Mouse (Mus musculus): Measurements from ENCODE around the gene Comt. TPM values are rescaled to one million over a fixed set of nuclear protein-coding genes. Genes with fewer than 3 reads are reported as not detected.

Gene Comt
- total and polyA plus RNA-seq, 2 experiments from 2014 or later = 88.9 to 102 TPM

DNA sequence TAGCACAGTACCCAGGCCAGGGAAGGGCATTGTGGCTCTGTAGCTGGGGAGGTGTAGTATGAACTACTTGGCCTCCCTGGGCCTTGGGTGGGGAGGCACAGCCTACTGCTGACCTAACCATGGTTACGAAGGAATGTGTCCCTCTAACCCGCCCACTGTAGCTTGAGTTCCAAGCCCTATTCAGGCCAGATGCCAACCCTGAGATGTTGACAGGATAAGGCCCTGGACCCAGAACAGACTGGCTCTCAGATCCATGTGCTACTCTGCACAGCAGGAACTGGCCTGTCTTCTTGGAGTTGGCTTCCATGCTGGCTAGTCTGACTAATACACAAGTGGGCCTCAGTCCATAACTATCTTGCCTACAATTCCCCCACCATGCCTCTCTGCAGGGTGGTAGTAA lies 30.5 kb downstream of the Comt start:
- H3K9ac ChIP-seq (replicated peaks; ENCODE audit: low read length) = no peak overlapping the region
- no peak overlapping the region for H3K4me2 ChIP-seq (ENCODE audit: low read depth, low read length)
- H3K27ac ChIP-seq = peak overlapping the region; percentile 72
- no peaks in the 10 kb centered on the region for H3K27me3 ChIP-seq (ENCODE audit: insufficient read depth, low read length)
- WGBS = 34% methylated on average over 2 of the region's 2 CpGs
- peaks cover 25% of the 10 kb centered on the region for H3K36me3 ChIP-seq (ENCODE audit: insufficient read depth, low read length)
- H3K9me3 ChIP-seq (ENCODE audit: low read length) = no peaks in the 10 kb centered on the region
- TF ChIP-seq CTCF (IDR thresholded peaks at IDR 0.05; ENCODE audit: low read depth) = no peak
- no peak overlapping the region for H3K4me3 ChIP-seq (ENCODE audit: low read length)
- peaks cover 34% of the 10 kb centered on the region for H3K4me1 ChIP-seq (ENCODE audit: insufficient read depth, low read length)
- ATAC-seq (peak; percentile 33), DNase-seq (ENCODE audit: low spot score) (peak; percentile 80)

GRCm38 (mm10) chr16:18395620-18396036 lies 31.0 kb downstream of the Comt start:
- ATAC-seq (no peak), DNase-seq (ENCODE audit: low spot score) (peak; percentile 69)
- H3K9ac ChIP-seq (replicated peaks; ENCODE audit: low read length) = no peak overlapping the region
- peak overlapping the region; percentile 72 for H3K27ac ChIP-seq
- H3K4me1 ChIP-seq (ENCODE audit: insufficient read depth, low read length) = peaks cover 30% of the 10 kb centered on the region
- no peaks in the 10 kb centered on the region for H3K27me3 ChIP-seq (ENCODE audit: insufficient read depth, low read length)
- no peaks in the 10 kb centered on the region for H3K9me3 ChIP-seq (ENCODE audit: low read length)
- 14% methylated on average over 6 of the region's 7 CpGs for WGBS
- TF ChIP-seq CTCF (IDR thresholded peaks at IDR 0.05; ENCODE audit: low read depth) = no peak
- no peak overlapping the region for H3K4me3 ChIP-seq (ENCODE audit: low read length)
- no peak overlapping the region for H3K4me2 ChIP-seq (ENCODE audit: low read depth, low read length)
- peaks cover 25% of the 10 kb centered on the region for H3K36me3 ChIP-seq (ENCODE audit: insufficient read depth, low read length)

- WGBS = 17% methylated on average over 11 of the region's 11 CpGs
- DNase-seq (ENCODE audit: low spot score) = peak; percentile 30
- TF ChIP-seq CTCF (IDR thresholded peaks at IDR 0.05; ENCODE audit: low read depth) = no peak
These were observed 31.7 kb downstream of the Comt start for GRCm38 (mm10) chr16:18394777-18395619.

GRCm38 (mm10) chr16:18394056-18394455 lies 32.6 kb downstream of the Comt start:
- Histone ChIP-seq H3K9ac (replicated peaks; ENCODE audit: low read length) (no peak overlapping the region), H3K4me2 (ENCODE audit: low read depth, low read length) (peak overlapping the region; percentile 97), H3K9me3 (ENCODE audit: low read length) (no peaks in the 10 kb centered on the region), H3K27ac (no peak overlapping the region; the same call in 1 of the 2 replicates), H3K36me3 (ENCODE audit: insufficient read depth, low read length) (peaks cover 21% of the 10 kb centered on the region), H3K4me1 (ENCODE audit: insufficient read depth, low read length) (peaks cover 27% of the 10 kb centered on the region), H3K4me3 (ENCODE audit: low read length) (no peak overlapping the region), H3K27me3 (ENCODE audit: insufficient read depth, low read length) (no peaks in the 10 kb centered on the region)
- no peak for TF ChIP-seq CTCF (IDR thresholded peaks at IDR 0.05; ENCODE audit: low read depth)
- ATAC-seq = no peak
- WGBS = 58% methylated on average over 3 of the region's 3 CpGs
- no peak for DNase-seq (ENCODE audit: low spot score)

More at GRCm38 (mm10) chr16:18394777-18395619, 31.7 kb downstream of the Comt start:
- Histone ChIP-seq H3K36me3 (ENCODE audit: insufficient read depth, low read length) (peaks cover 25% of the 10 kb centered on the region), H3K4me2 (ENCODE audit: low read depth, low read length) (peak overlapping the region; percentile 27; the same call in 1 of the 2 replicates), H3K27ac (peak overlapping the region; percentile 64), H3K27me3 (ENCODE audit: insufficient read depth, low read length) (no peaks in the 10 kb centered on the region), H3K9me3 (ENCODE audit: low read length) (no peaks in the 10 kb centered on the region), H3K4me1 (ENCODE audit: insufficient read depth, low read length) (peaks cover 23% of the 10 kb centered on the region), H3K9ac (replicated peaks; ENCODE audit: low read length) (0 out of 2 replicates have a peak overlapping the region, but pooled peaks have one; percentile 3), H3K4me3 (ENCODE audit: low read length) (no peak overlapping the region)
- ATAC-seq = no peak

DNA sequence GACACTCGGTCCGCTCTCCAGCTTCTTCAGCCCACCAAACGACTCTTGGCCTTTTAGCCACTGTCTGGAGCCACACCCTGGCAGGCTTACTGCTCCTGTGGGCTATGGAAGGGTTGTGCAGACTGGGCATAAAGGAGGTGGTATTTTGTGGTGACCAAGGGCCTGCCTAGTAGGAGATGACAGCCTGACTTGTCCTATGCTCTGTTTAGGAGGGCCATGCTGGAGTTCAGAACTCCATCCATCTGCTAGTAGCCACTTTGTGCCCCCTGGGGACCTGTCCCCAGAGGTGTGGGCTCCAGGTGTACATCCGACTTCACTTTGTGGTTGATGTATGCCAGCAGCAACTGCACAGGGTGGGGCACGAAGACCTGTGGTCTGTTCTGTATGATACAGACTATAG lies 33.1 kb downstream of the Comt start:
- peak overlapping the region; percentile 51 for H3K4me3 ChIP-seq (ENCODE audit: low read length)
- no peaks in the 10 kb centered on the region for H3K9me3 ChIP-seq (ENCODE audit: low read length)
- WGBS = 41% methylated on average over 5 of the region's 5 CpGs
- DNase-seq (ENCODE audit: low spot score) (no peak), ATAC-seq (no peak)
- no peaks in the 10 kb centered on the region for H3K27me3 ChIP-seq (ENCODE audit: insufficient read depth, low read length)
- H3K4me1 ChIP-seq (ENCODE audit: insufficient read depth, low read length) = peaks cover 31% of the 10 kb centered on the region
- peak overlapping the region; percentile 22; the same call in 1 of the 2 replicates for H3K9ac ChIP-seq (replicated peaks; ENCODE audit: low read length)
- TF ChIP-seq CTCF (IDR thresholded peaks at IDR 0.05; ENCODE audit: low read depth) = no peak
- H3K36me3 ChIP-seq (ENCODE audit: insufficient read depth, low read length) = peaks cover 17% of the 10 kb centered on the region
- H3K27ac ChIP-seq = peak overlapping the region; percentile 72; the same call in 1 of the 2 replicates
- peak overlapping the region; percentile 97 for H3K4me2 ChIP-seq (ENCODE audit: low read depth, low read length)

DNA sequence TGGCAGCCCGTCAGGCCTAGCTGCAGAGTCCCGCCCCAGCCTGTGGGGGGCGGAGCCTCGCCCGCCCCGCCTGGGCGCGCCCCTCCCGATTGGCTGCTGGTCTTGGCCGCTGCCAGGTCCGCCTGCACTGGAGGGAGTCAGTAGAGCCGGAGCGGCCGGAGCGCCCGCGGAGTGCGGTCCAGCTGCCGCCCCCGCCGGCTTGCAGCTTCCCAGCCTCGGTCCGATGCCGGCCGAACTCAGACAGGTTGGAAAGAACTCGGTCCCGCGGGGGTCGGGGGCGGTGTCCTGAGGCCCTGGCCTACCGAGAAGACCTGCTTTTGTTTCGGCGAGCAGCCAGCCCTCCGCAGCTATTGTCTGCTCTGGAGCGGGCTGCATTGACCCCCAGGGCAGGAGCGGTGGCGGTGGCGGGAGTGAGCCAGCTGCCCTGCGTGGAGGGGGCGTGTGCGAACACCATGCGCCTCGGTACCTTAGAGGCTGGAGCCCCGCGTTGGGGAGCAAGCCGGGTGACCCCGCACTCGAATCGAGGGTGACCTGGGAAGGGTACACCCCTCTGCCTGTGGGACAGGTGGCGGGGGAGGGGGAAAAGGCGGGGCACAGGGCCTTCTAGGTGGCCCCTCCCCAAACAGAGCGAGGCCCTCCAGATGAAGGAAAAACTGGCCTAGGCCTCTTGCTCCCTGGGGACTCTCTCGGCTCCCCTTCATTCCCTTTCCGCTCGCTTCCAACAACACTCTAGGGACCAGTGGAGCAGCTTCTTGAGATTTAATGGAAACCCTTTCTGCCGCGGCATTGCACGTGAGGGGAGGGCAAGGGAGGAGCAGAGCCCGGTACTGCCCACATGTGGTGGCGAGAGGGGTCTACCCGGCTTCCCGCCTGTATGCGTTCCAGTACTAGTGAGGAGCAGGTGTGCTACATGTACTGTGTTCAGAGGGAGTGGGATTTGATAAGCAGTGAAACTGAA lies 33.9 kb downstream of the Comt start:
- H3K36me3 ChIP-seq (ENCODE audit: insufficient read depth, low read length) = peaks cover 9% of the 10 kb centered on the region

More for the DNA sequence above, 33.9 kb downstream of the Comt start:
- under 1% methylated on average over 63 of the region's 63 CpGs for WGBS
- peak overlapping the region; percentile 74 for H3K9ac ChIP-seq (replicated peaks; ENCODE audit: low read length)
- peak; percentile 81 for ATAC-seq
- peak overlapping the region; percentile 72 for H3K27ac ChIP-seq
- peak; percentile 89 for DNase-seq (ENCODE audit: low spot score)
- H3K27me3 ChIP-seq (ENCODE audit: insufficient read depth, low read length) = no peaks in the 10 kb centered on the region
- peak overlapping the region; percentile 97 for H3K4me2 ChIP-seq (ENCODE audit: low read depth, low read length)
- peak; percentile 72 for TF ChIP-seq CTCF (IDR thresholded peaks at IDR 0.05; ENCODE audit: low read depth)
- peak overlapping the region; percentile 51 for H3K4me3 ChIP-seq (ENCODE audit: low read length)
- peaks cover 40% of the 10 kb centered on the region for H3K4me1 ChIP-seq (ENCODE audit: insufficient read depth, low read length)
- no peaks in the 10 kb centered on the region for H3K9me3 ChIP-seq (ENCODE audit: low read length)
